13 mouse cellular contexts compared by ENCODE assay signal in the genomic region with DNA sequence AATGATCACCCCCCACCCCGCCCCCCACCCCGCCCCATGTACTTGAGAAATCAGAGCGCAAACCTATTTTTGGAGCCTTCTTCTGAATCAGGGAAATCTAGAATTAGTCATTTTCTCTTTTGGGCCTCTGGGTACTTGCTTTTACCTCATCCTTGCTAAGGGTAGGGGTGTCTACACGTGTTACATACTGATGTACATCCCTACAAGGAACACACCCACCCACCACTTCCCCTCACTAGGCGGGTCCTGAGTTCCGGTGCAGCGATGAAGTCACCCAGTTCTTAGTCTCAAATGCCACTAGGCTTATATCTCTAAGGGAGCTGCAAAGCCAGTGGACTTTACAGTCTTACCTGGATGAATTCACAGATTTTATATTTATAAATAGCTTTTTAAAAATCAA.
A peak's percentile ranks its signal among the peaks of the same experiment; 100 is the strongest.
DNase-seq lines count a peak whose midpoint lies in the region; ATAC-seq and TF ChIP-seq lines count a peak whose summit lies in the region.
"Had no signal": no experiment of that assay in that cellular context is flagged by ENCODE, and none has a peak within 500 bp of the region (broad histone marks: within the 10 kb centered on the region; RNA-seq: fewer than 3 reads in every experiment).

No protein-coding gene starts in this region.

- H3K4me3 ChIP-seq in midbrain, postnatal 0 days (ENCODE audit: low read depth, low read length) = no peak overlapping the region
- no peak overlapping the region for H3K4me3 ChIP-seq in midbrain, embryonic 16.5 days (ENCODE audit: low read depth, low read length)
- H3K4me3 ChIP-seq: heart, embryonic 12.5 days; liver, embryonic 13.5 days; megakaryocyte, embryonic 14.5 days had no signal

- no peaks in the 10 kb centered on the region for H3K36me3 ChIP-seq in midbrain, postnatal 0 days (ENCODE audit: insufficient read depth, low read length)
- no peaks in the 10 kb centered on the region for H3K36me3 ChIP-seq in midbrain, embryonic 16.5 days (ENCODE audit: control insufficient read depth, insufficient read depth, low read length)
- no peaks in the 10 kb centered on the region for H3K36me3 ChIP-seq in splenic B cell, adult 2 months (ENCODE audit: control insufficient read depth, insufficient read depth, low read length, poor library complexity, severe bottlenecking)
- H3K36me3 ChIP-seq: heart, embryonic 12.5 days; liver, embryonic 13.5 days had no signal

- H3K4me1 ChIP-seq in midbrain, postnatal 0 days (ENCODE audit: insufficient read depth, low read length) = peaks cover 15% of the 10 kb centered on the region; the same call in 1 of the 2 replicates
- peaks cover 39% of the 10 kb centered on the region for H3K4me1 ChIP-seq in midbrain, embryonic 16.5 days (ENCODE audit: control insufficient read depth, insufficient read depth, low read length)

- H3K9ac ChIP-seq in midbrain, postnatal 0 days (replicated peaks; ENCODE audit: low read length, poor library complexity, severe bottlenecking) = no peak overlapping the region
- no peak overlapping the region for H3K9ac ChIP-seq in midbrain, embryonic 16.5 days (ENCODE audit: low read depth, low read length)
- H3K9ac ChIP-seq: heart, embryonic 12.5 days; liver, embryonic 13.5 days had no signal

- DNase-seq in frontal cortex, adult 2 months (ENCODE audit: extremely low spot score in 1 of 2, low spot score in 1 of 2) = peak; percentile 70 to 81
- no peak for DNase-seq in frontal cortex, postnatal 10 days (ENCODE audit: low spot score in 2 of 2)
- DNase-seq in midbrain, postnatal 0 days (ENCODE audit: low spot score) = no peak
- DNase-seq in splenic B cell, adult 2 months (ENCODE audit: low read depth, low spot score) = peak; percentile 18
- DNase-seq in spleen, postnatal 10 days (ENCODE audit: low spot score in 2 of 2) = no peak
- no peak for DNase-seq in thymus, postnatal 10 days (ENCODE audit: low spot score in 2 of 2)
- DNase-seq: liver, embryonic 13.5 days; thymus, postnatal 4 days had no signal

- no peaks in the 10 kb centered on the region for H3K27me3 ChIP-seq in midbrain, postnatal 0 days (ENCODE audit: insufficient read depth, low read length)
- no peaks in the 10 kb centered on the region for H3K27me3 ChIP-seq in midbrain, embryonic 16.5 days (ENCODE audit: control insufficient read depth, insufficient read depth, low read depth, low read length)
- H3K27me3 ChIP-seq in splenic B cell, adult 2 months (ENCODE audit: control insufficient read depth, insufficient read depth, low read length, poor library complexity, severe bottlenecking) = no peaks in the 10 kb centered on the region
- H3K27me3 ChIP-seq: heart, embryonic 12.5 days; liver, embryonic 13.5 days had no signal

- WGBS in midbrain, postnatal 0 days = 91% methylated on average over 7 of the region's 7 CpGs
- 95% methylated on average over 7 of the region's 7 CpGs for WGBS in midbrain, embryonic 16.5 days

- peak overlapping the region; percentile 83 for H3K4me2 ChIP-seq in midbrain, postnatal 0 days (ENCODE audit: low read depth, low read length, poor library complexity, severe bottlenecking)
- no peak overlapping the region; the same call in 1 of the 2 replicates for H3K4me2 ChIP-seq in midbrain, embryonic 16.5 days (ENCODE audit: low read length)
- H3K4me2 ChIP-seq: heart, embryonic 12.5 days; liver, embryonic 13.5 days had no signal

- no peak for ATAC-seq in midbrain, postnatal 0 days (ENCODE audit: low FRiP score)
- no peak for ATAC-seq in midbrain, embryonic 16.5 days
- ATAC-seq in inflammation-experienced regulatory T-cells, adult 6 months = peak; percentile 94
- ATAC-seq: intestine, embryonic 16.5 days had no signal

- H3K27ac ChIP-seq in midbrain, postnatal 0 days (ENCODE audit: low read depth, low read length) = no peak overlapping the region
- no peak overlapping the region for H3K27ac ChIP-seq in midbrain, embryonic 16.5 days (ENCODE audit: low read length)
- H3K27ac ChIP-seq: liver, embryonic 13.5 days had no signal

- H3K9me3 ChIP-seq in midbrain, postnatal 0 days (ENCODE audit: low read length) = no peaks in the 10 kb centered on the region
- no peaks in the 10 kb centered on the region for H3K9me3 ChIP-seq in midbrain, embryonic 16.5 days (replicated peaks; ENCODE audit: control insufficient read depth, low read length, poor library complexity, severe bottlenecking)
- H3K9me3 ChIP-seq: heart, embryonic 12.5 days; liver, embryonic 13.5 days had no signal

- TF ChIP-seq CTCF in midbrain, postnatal 0 days (IDR thresholded peaks at IDR 0.05) = no peak

Comparison
In these comparisons a context has a peak if more than half of its experiments do, and no peak if none do; other contexts are left out.
1. DNase-seq: peak in frontal cortex, adult 2 months (2 of 2) and splenic B cell, adult 2 months (single experiment); none in frontal cortex, postnatal 10 days (0 of 2), midbrain, postnatal 0 days (single experiment), spleen, postnatal 10 days (0 of 2) and thymus, postnatal 10 days (0 of 2).